In the genomic region with DNA sequence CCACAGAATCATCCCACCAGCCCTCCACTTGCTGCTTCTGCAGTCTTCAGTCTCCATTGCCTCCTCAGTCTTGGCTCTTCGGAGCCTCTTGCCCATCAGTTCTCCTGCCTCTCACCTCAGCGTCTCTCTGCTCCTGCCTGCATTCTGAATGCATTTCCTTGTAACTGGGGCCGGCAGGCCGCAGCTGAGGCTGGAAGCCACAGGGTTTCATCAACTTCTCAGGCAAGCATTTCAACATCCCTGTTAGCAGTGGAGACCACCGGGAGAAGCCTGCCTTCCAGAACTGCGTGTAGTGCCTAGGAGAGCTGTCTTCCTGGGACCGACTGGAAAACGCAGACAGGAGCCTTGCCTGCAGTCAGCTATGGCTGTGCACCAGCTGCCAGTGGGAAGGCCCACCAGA, we compare ENCODE assay signal across 39 mouse cellular contexts. TPM values are rescaled to one million over a fixed set of nuclear protein-coding genes. Genes with fewer than 3 reads are reported as not detected.
"Had no signal": no experiment of that assay in that cellular context is flagged by ENCODE, and none has a peak within 500 bp of the region (broad histone marks: within the 10 kb centered on the region; RNA-seq: fewer than 3 reads in every experiment).

No protein-coding gene starts in this region.

- H3K4me1 ChIP-seq: heart, embryonic 12.5 days; hindbrain, embryonic 10.5 days; hindbrain, embryonic 12.5 days; intestine, embryonic 15.5 days; limb, embryonic 10.5 days; limb, embryonic 12.5 days had no signal

- H3K4me3 ChIP-seq: heart, embryonic 10.5 days; heart, embryonic 12.5 days; hindbrain, embryonic 10.5 days; hindbrain, embryonic 12.5 days; intestine, embryonic 15.5 days; left cerebral cortex, adult 2 months; limb, embryonic 10.5 days; limb, embryonic 12.5 days had no signal

- ATAC-seq: hindbrain, embryonic 16.5 days; inflammation-experienced regulatory T-cells, adult 6 months; intestine, embryonic 15.5 days; intestine, postnatal 0 days had no signal

- H3K27ac ChIP-seq: heart, embryonic 10.5 days; hindbrain, embryonic 10.5 days; hindbrain, embryonic 12.5 days; hindbrain, embryonic 14.5 days; intestine, embryonic 15.5 days; left cerebral cortex, adult 2 months; limb, embryonic 10.5 days; limb, embryonic 12.5 days had no signal

- DNase-seq: gastrocnemius, postnatal 14 days; gastrocnemius, postnatal 36 days; heart, adult 18-20 months; heart, postnatal 10 days; heart, postnatal 4 days; kidney, adult 18-20 months; kidney, adult 8-10 months; kidney, postnatal 10 days; kidney, postnatal 36 days; layer of hippocampus, adult 9-11 months; layer of hippocampus, postnatal 36 days; liver had no signal

RNA-seq across cellular contexts. Expression of a gene that starts 13.3 kb away (rescaled TPM):
- total RNA-seq: gastrocnemius, adult 18-20 months; gastrocnemius, adult 8-10 months; gastrocnemius, postnatal 14 days; gastrocnemius, postnatal 36 days; heart, adult 18-20 months; heart, adult 8-10 months; heart, postnatal 10 days; heart, postnatal 25 days; heart, postnatal 4 days; layer of hippocampus, adult 18-20 months; layer of hippocampus, adult 8-10 months; layer of hippocampus, postnatal 14 days; left cerebral cortex, adult 2 months; left cerebral cortex, postnatal 36 days had no signal
- polyA plus RNA-seq: gonadal fat pad, adult 2 months; heart, embryonic 10.5 days; heart, embryonic 12.5 days; heart, embryonic 14.5 days; heart, embryonic 16.5 days; hindbrain, embryonic 10.5 days; hindbrain, embryonic 12.5 days; hindbrain, embryonic 14.5 days; hindbrain, embryonic 16.5 days; inflammation-experienced regulatory T-cells, adult 6 months; intestine, embryonic 15.5 days; intestine, postnatal 0 days; kidney, embryonic 14.5 days; kidney, embryonic 16.5 days; large intestine, adult 2 months; limb, embryonic 10.5 days; limb, embryonic 12.5 days; liver, embryonic 11.5 days had no signal
